Mouse (Mus musculus) kidney, embryonic 15.5 days (tissue): ENCODE results near the gene Fam168a. TPM values are rescaled to one million over a fixed set of nuclear protein-coding genes. Genes with fewer than 3 reads are reported as not detected.
A peak's percentile ranks its signal among the peaks of the same experiment; 100 is the strongest.
"Not testable (repeated sequence)": the region's sequence is repeated elsewhere in the genome, so short reads cannot be mapped to it uniquely, and the experiment has no call there.

Source experiments
- ATAC-seq: fragments of 200-750 bp; cut with Nextera tagmentation; replicated peaks from 2 replicates; pipeline ENCODE4 v1.8.0; 2017; ENCODE audit warnings: moderate TSS enrichment; ENCODE audit not compliant: low FRiP score
- H3K27ac ChIP-seq: fragments of 300-500 bp; sonication (generic); 2 replicates; pipeline ENCODE4 v1.5.1; 2015; ENCODE audit warnings: mild to moderate bottlenecking, inconsistent platforms
- H3K27me3 ChIP-seq: fragments of 300-500 bp; sonication (generic); 2 replicates; pipeline ENCODE4 v1.6.1; 2015; ENCODE audit warnings: inconsistent platforms
- H3K36me3 ChIP-seq: fragments of 300-500 bp; sonication (generic); 2 replicates; pipeline ENCODE4 v1.6.1; 2015; ENCODE audit warnings: inconsistent platforms
- H3K4me1 ChIP-seq: fragments of 300-500 bp; sonication (generic); 2 replicates; pipeline ENCODE4 v1.6.1; 2015; ENCODE audit warnings: inconsistent platforms
- H3K4me2 ChIP-seq: fragments of 300-500 bp; sonication (generic); 2 replicates; pipeline ENCODE4 v1.6.1; 2015; ENCODE audit warnings: moderate library complexity, mild to moderate bottlenecking, inconsistent platforms
- H3K4me3 ChIP-seq: fragments of 300-500 bp; sonication (generic); replicated peaks from 2 replicates; pipeline ENCODE4 v1.5.1; 2015; ENCODE audit warnings: mild to moderate bottlenecking, inconsistent platforms
- H3K9ac ChIP-seq: fragments of 300-500 bp; sonication (generic); 2 replicates; pipeline ENCODE4 v1.6.1; 2015; ENCODE audit warnings: mild to moderate bottlenecking, inconsistent platforms
- H3K9me3 ChIP-seq: fragments of 300-500 bp; sonication (generic); replicated peaks from 2 replicates; pipeline ENCODE4 v1.6.1; 2016; ENCODE audit warnings: inconsistent platforms
- WGBS: fragments of 180-500 bp; shearing (Covaris S2); methylation state at CpG from one replicate; pipeline ENCODE4 v1.1.7; 2015; ENCODE audit warnings: mixed read lengths; 5-methylcytosine and 5-hydroxymethylcytosine counted together
- polyA plus RNA-seq: library from polyadenylated mRNA; unstranded; fragments of >200 nt; fragmentation: Nextera tagmentation; extraction: Ambion mirVana; gene quantifications from 2 replicates; pipeline ENCODE4 v1.2.1, GENCODE M21; 2015

The Fam168a gene
- polyA plus RNA-seq, 1 experiment from 2014 or later, result 46.1 TPM

- Histone ChIP-seq H3K4me3 (no peak overlapping the region), H3K9me3 (no peaks in the 10 kb centered on the region), H3K36me3 (no peaks in the 10 kb centered on the region), H3K4me1 (peaks cover 15% of the 10 kb centered on the region; the same call in 1 of the 2 replicates), H3K27ac (no peak overlapping the region), H3K9ac (no peak overlapping the region), H3K4me2 (no peak overlapping the region), H3K27me3 (no peaks in the 10 kb centered on the region)
- 79% methylated on average over 6 of the region's 6 CpGs for WGBS
- ATAC-seq, result no peak
Observed at GRCm38 (mm10) chr7:100722268-100722667, 15.8 kb downstream of the Fam168a start.

GRCm38 (mm10) chr7:100723453-100724294 lies 17.2 kb downstream of the Fam168a start:
- peaks cover 18% of the 10 kb centered on the region; the same call in 1 of the 2 replicates for H3K4me1 ChIP-seq
- H3K27ac ChIP-seq, result no peak overlapping the region
- H3K9ac ChIP-seq, result no peak overlapping the region
- no peak overlapping the region for H3K4me3 ChIP-seq
- no peaks in the 10 kb centered on the region for H3K9me3 ChIP-seq
- no peaks in the 10 kb centered on the region for H3K27me3 ChIP-seq
- ATAC-seq, result no peak
- WGBS, result 42% methylated on average over 12 of the region's 12 CpGs
- no peaks in the 10 kb centered on the region for H3K36me3 ChIP-seq
- H3K4me2 ChIP-seq, result no peak overlapping the region

- Histone ChIP-seq H3K4me1 (peaks cover 22% of the 10 kb centered on the region), H3K4me3 (no peak overlapping the region), H3K27ac (no peak overlapping the region), H3K36me3 (no peaks in the 10 kb centered on the region), H3K9ac (no peak overlapping the region), H3K9me3 (no peaks in the 10 kb centered on the region), H3K4me2 (no peak overlapping the region), H3K27me3 (no peaks in the 10 kb centered on the region)
- 64% methylated on average over 2 of the region's 2 CpGs for WGBS
- no peak for ATAC-seq
Observed at GRCm38 (mm10) chr7:100727538-100728085, 21.2 kb downstream of the Fam168a start.

- Histone ChIP-seq H3K36me3 (no peaks in the 10 kb centered on the region), H3K9ac (no peak overlapping the region)
- WGBS, result 69% methylated on average over 2 of the region's 2 CpGs
Observed at GRCm38 (mm10) chr7:100729778-100730177, 23.3 kb downstream of the Fam168a start.

GRCm38 (mm10) chr7:100732341-100733050 lies 26.1 kb downstream of the Fam168a start:
- Histone ChIP-seq H3K36me3 (no peaks in the 10 kb centered on the region), H3K27ac (no peak overlapping the region), H3K4me3 (no peak overlapping the region), H3K4me2 (no peak overlapping the region), H3K27me3 (no peaks in the 10 kb centered on the region), H3K9me3 (no peaks in the 10 kb centered on the region), H3K9ac (no peak overlapping the region), H3K4me1 (peaks cover 23% of the 10 kb centered on the region)
- 53% methylated on average over 6 of the region's 6 CpGs for WGBS
- ATAC-seq, result no peak

More at GRCm38 (mm10) chr7:100729778-100730177, 23.3 kb downstream of the Fam168a start:
- H3K4me2 ChIP-seq, result no peak overlapping the region
- H3K4me1 ChIP-seq, result peaks cover 21% of the 10 kb centered on the region
- no peak for ATAC-seq
- H3K9me3 ChIP-seq, result no peaks in the 10 kb centered on the region
- H3K4me3 ChIP-seq, result no peak overlapping the region
- no peak overlapping the region for H3K27ac ChIP-seq
- H3K27me3 ChIP-seq, result no peaks in the 10 kb centered on the region

GRCm38 (mm10) chr7:100733051-100733813 lies 26.8 kb downstream of the Fam168a start:
- Histone ChIP-seq H3K27ac (0 out of 2 replicates have a peak overlapping the region, but pooled peaks have one; percentile 14), H3K4me2 (no peak overlapping the region; the same call in 1 of the 2 replicates)
- 22% methylated on average over 7 of the region's 7 CpGs for WGBS

GRCm38 (mm10) chr7:100734201-100734600 lies 27.8 kb downstream of the Fam168a start:
- Histone ChIP-seq H3K9ac (no peak overlapping the region), H3K27me3 (no peaks in the 10 kb centered on the region), H3K4me1 (peaks cover 21% of the 10 kb centered on the region), H3K27ac (no peak overlapping the region), H3K4me3 (no peak overlapping the region), H3K9me3 (no peaks in the 10 kb centered on the region), H3K36me3 (no peaks in the 10 kb centered on the region), H3K4me2 (no peak overlapping the region)
- 28% methylated on average over 6 of the region's 6 CpGs for WGBS
- ATAC-seq, result no peak

More at GRCm38 (mm10) chr7:100733051-100733813, 26.8 kb downstream of the Fam168a start:
- Histone ChIP-seq H3K4me3 (no peak overlapping the region), H3K4me1 (peaks cover 21% of the 10 kb centered on the region), H3K9ac (no peak overlapping the region), H3K9me3 (no peaks in the 10 kb centered on the region), H3K27me3 (no peaks in the 10 kb centered on the region), H3K36me3 (no peaks in the 10 kb centered on the region)
- no peak for ATAC-seq

- H3K36me3 ChIP-seq, H3K9ac ChIP-seq, H3K9me3 ChIP-seq, H3K27me3 ChIP-seq, H3K27ac ChIP-seq, H3K4me2 ChIP-seq, ATAC-seq, H3K4me3 ChIP-seq: not testable (repeated sequence)
- peaks cover 21% of the 10 kb centered on the region for H3K4me1 ChIP-seq
- 93% methylated on average over 2 of the region's 2 CpGs for WGBS
Observed at GRCm38 (mm10) chr7:100734905-100735304, 28.5 kb downstream of the Fam168a start.

GRCm38 (mm10) chr7:100736131-100736530 lies 29.7 kb downstream of the Fam168a start:
- Histone ChIP-seq H3K9me3 (no peaks in the 10 kb centered on the region), H3K4me1 (peaks cover 17% of the 10 kb centered on the region), H3K4me2 (no peak overlapping the region), H3K36me3 (no peaks in the 10 kb centered on the region), H3K9ac (no peak overlapping the region), H3K27ac (no peak overlapping the region), H3K4me3 (no peak overlapping the region), H3K27me3 (no peaks in the 10 kb centered on the region)
- 85% methylated on average over 3 of the region's 3 CpGs for WGBS
- ATAC-seq, result no peak

GRCm38 (mm10) chr7:100744372-100744771 lies 37.9 kb downstream of the Fam168a start:
- Histone ChIP-seq H3K4me1 (no peaks in the 10 kb centered on the region), H3K9ac (no peak overlapping the region), H3K4me2 (no peak overlapping the region), H3K27ac (no peak overlapping the region), H3K4me3 (no peak overlapping the region), H3K36me3 (no peaks in the 10 kb centered on the region), H3K27me3 (no peaks in the 10 kb centered on the region), H3K9me3 (no peaks in the 10 kb centered on the region)
- 96% methylated on average over 2 of the region's 2 CpGs for WGBS
- ATAC-seq, result no peak

GRCm38 (mm10) chr7:100750101-100750500 lies 43.7 kb downstream of the Fam168a start:
- H3K4me1 ChIP-seq, result no peaks in the 10 kb centered on the region

More at GRCm38 (mm10) chr7:100750101-100750500, 43.7 kb downstream of the Fam168a start:
- WGBS, result 77% methylated on average over 2 of the region's 2 CpGs
- Histone ChIP-seq H3K27me3 (no peaks in the 10 kb centered on the region), H3K36me3 (no peaks in the 10 kb centered on the region), H3K9ac (no peak overlapping the region), H3K27ac (no peak overlapping the region), H3K4me2 (no peak overlapping the region), H3K4me3 (no peak overlapping the region), H3K9me3 (no peaks in the 10 kb centered on the region)
- ATAC-seq, result no peak
